Mouse (Mus musculus) neural tube, embryonic 15.5 days (tissue): Measurements from ENCODE around the gene Col24a1. TPM values are rescaled to one million over a fixed set of nuclear protein-coding genes. Genes with fewer than 3 reads are reported as not detected.

Experiments
- ATAC-seq: fragments of 200-750 bp; cut with Nextera tagmentation; 2 replicates; pipeline ENCODE4 v1.8.0; 2017; ENCODE audit warnings: mild to moderate bottlenecking, moderate TSS enrichment, moderate library complexity; ENCODE audit not compliant: low FRiP score
- H3K27ac ChIP-seq: fragments of 300-500 bp; sonication (generic); replicated peaks from 2 replicates; pipeline ENCODE4 v1.5.1; 2015; ENCODE audit warnings: mild to moderate bottlenecking, inconsistent platforms
- H3K27me3 ChIP-seq: fragments of 300-500 bp; sonication (generic); replicated peaks from 2 replicates; pipeline ENCODE4 v1.6.1; 2015; ENCODE audit warnings: inconsistent platforms
- H3K36me3 ChIP-seq: fragments of 300-500 bp; sonication (generic); 2 replicates; pipeline ENCODE4 v1.6.1; 2015; ENCODE audit warnings: inconsistent platforms
- H3K4me1 ChIP-seq: fragments of 300-500 bp; sonication (generic); 2 replicates; pipeline ENCODE4 v1.6.1; 2015; ENCODE audit warnings: inconsistent platforms
- H3K4me2 ChIP-seq: fragments of 300-500 bp; sonication (generic); 2 replicates; pipeline ENCODE4 v1.6.1; 2015; ENCODE audit warnings: inconsistent platforms, mild to moderate bottlenecking, moderate library complexity
- H3K4me3 ChIP-seq: fragments of 300-500 bp; sonication (generic); replicated peaks from 2 replicates; pipeline ENCODE4 v1.5.1; 2015; ENCODE audit warnings: mild to moderate bottlenecking, inconsistent platforms
- H3K9ac ChIP-seq: fragments of 300-500 bp; sonication (generic); replicated peaks from 2 replicates; pipeline ENCODE4 v1.6.1; 2015; ENCODE audit warnings: mild to moderate bottlenecking, inconsistent platforms
- H3K9me3 ChIP-seq: fragments of 300-500 bp; sonication (generic); replicated peaks from 2 replicates; pipeline ENCODE4 v1.6.1; 2016; ENCODE audit warnings: inconsistent platforms
- whole genome bisulfite sequencing: fragments of 180-500 bp; shearing (Covaris S2); methylation state at CpG from one replicate; pipeline ENCODE4 v1.1.7; 2015; ENCODE audit warnings: mixed read lengths; 5-methylcytosine and 5-hydroxymethylcytosine counted together
- polyA plus RNA-seq: library from polyadenylated mRNA; unstranded; fragments of >200 nt; fragmentation: Nextera tagmentation; extraction: Ambion mirVana; gene quantifications from 2 replicates; pipeline ENCODE4 v1.2.1, GENCODE M21; 2015

Col24a1 gene
- polyA plus RNA-seq, 1 experiment from 2014 or later: 1.5 TPM

DNA sequence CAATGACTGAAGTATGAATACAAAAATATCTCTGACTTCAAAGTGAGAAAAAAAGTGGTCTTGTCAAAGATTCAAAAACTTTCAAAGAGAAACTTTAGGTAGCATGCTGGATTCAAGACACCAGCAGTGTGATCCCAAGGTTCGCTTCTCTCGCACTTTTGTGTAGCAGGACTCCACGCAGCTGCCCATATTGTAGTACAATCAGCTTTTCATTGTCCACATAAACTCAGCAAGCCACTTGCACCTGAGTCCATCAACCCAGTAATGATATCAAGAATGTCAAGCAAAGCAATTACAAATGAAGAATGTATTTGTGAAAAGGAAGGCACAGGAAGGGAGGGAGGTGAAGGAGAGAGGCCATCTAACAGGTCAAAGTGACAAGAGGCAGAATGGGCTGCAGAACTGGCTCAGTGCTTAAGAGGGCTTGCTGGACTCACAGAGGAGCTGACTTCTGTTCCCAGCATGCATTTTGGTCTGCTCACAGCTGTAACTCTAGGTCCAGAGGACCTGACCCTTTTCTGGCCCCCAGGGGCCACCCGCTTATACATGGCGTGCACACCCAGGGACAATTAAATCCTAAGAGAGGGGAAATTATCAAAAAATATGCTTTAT is 7.8 kb downstream of the Col24a1 start:
- no peaks in the 10 kb centered on the region for H3K36me3 ChIP-seq
- no peak overlapping the region for H3K4me3 ChIP-seq
- ATAC-seq: no peak
- no peaks in the 10 kb centered on the region for H3K27me3 ChIP-seq
- H3K9me3 ChIP-seq: no peaks in the 10 kb centered on the region
- H3K4me1 ChIP-seq: no peaks in the 10 kb centered on the region
- H3K9ac ChIP-seq: no peak overlapping the region
- no peak overlapping the region for H3K4me2 ChIP-seq
- 76% methylated on average over 5 of the region's 5 CpGs for WGBS
- no peak overlapping the region for H3K27ac ChIP-seq

DNA sequence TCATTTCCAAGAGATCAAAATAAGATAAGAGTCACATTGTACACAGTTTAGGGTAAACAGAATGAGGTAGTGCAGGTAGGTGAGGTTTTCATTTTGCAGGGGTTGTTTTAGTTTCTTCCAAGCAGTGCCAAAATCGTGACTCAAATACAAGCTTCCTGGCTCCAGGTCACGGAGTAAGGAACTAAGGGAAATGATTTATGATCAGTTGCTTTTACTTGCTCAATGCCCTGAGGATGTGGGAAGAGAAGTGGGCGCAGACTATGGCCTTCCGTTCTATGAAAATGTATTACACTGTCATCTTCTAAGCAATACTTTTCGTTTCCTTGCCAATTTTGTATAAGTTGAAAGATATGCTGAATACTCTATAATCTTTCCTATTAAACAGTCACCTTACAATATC is 13.0 kb downstream of the Col24a1 start:
- H3K4me1 ChIP-seq: no peaks in the 10 kb centered on the region
- no peak overlapping the region for H3K4me3 ChIP-seq
- no peak for ATAC-seq
- H3K4me2 ChIP-seq: no peak overlapping the region
- no peaks in the 10 kb centered on the region for H3K27me3 ChIP-seq
- H3K36me3 ChIP-seq: no peaks in the 10 kb centered on the region
- no peak overlapping the region for H3K27ac ChIP-seq
- WGBS: 80% methylated on average over 5 of the region's 5 CpGs
- no peak overlapping the region for H3K9ac ChIP-seq
- no peaks in the 10 kb centered on the region for H3K9me3 ChIP-seq

DNA sequence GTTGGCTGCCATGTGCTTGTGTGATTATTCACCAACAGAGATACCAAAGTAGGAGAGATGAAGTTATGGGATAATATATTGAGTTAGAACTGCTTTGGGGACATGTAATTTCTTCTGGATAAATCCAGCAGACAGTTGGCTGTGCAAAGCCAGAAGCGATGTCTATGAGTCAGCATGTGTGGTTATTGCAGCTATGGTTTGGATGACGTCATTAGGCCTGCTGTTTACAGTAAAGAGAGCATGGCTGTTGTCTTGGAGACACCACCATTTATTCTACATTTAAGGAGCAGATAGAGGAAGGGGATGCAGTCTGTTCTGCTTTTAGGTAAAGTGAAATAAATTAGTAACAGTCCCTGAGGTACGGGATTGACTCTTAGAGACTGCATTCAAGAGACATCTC is 14.9 kb downstream of the Col24a1 start:
- Histone ChIP-seq H3K36me3 (no peaks in the 10 kb centered on the region), H3K4me2 (no peak overlapping the region), H3K9me3 (no peaks in the 10 kb centered on the region), H3K9ac (no peak overlapping the region), H3K27me3 (no peaks in the 10 kb centered on the region), H3K4me1 (no peaks in the 10 kb centered on the region), H3K27ac (no peak overlapping the region), H3K4me3 (no peak overlapping the region)
- WGBS: 85% methylated on average over 3 of the region's 3 CpGs
- no peak for ATAC-seq

DNA sequence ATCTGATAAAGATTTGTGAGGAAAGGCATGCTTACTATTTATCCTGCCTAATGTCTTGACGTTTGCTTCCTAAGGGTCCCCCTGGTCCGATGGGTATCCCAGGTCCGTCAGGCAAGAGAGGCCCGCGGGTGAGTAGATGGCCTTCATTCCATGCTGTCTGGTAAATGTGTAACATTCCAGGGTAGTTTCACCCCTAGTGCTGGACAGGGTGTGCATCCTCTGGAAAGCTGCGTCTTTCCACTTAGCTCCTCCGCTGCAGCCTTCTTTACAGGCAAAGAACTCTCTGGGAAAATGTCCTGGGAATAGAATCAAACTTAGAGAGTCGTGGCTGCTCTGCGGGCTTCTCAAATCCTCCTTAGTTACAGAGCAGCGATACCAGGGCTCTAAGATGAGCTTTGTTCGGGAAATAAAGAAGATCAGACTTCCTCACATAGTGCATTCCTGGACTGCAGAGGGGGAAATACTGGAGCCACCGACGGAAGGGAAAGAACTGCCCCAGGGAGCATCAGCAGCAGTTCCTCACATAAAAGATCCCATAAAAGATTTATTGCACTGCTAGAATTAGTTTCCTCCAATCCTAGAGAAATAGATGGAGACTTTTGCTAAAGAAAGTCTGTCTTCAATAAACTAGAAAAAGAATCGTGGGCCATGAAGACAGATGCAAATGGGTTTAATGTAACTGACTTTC is 28.5 kb downstream of the Col24a1 start:
- peak overlapping the region; percentile 13; the same call in 1 of the 2 replicates for H3K4me2 ChIP-seq
- no peaks in the 10 kb centered on the region for H3K9me3 ChIP-seq
- no peak overlapping the region for H3K4me3 ChIP-seq
- 50% methylated on average over 14 of the region's 14 CpGs for WGBS
- no peak overlapping the region for H3K27ac ChIP-seq
- H3K4me1 ChIP-seq: 0 out of 2 replicates have a peak, but pooled peaks cover 6% of the 10 kb centered on the region
- no peaks in the 10 kb centered on the region for H3K36me3 ChIP-seq
- H3K27me3 ChIP-seq: no peaks in the 10 kb centered on the region
- no peak overlapping the region for H3K9ac ChIP-seq
- no peak for ATAC-seq

DNA sequence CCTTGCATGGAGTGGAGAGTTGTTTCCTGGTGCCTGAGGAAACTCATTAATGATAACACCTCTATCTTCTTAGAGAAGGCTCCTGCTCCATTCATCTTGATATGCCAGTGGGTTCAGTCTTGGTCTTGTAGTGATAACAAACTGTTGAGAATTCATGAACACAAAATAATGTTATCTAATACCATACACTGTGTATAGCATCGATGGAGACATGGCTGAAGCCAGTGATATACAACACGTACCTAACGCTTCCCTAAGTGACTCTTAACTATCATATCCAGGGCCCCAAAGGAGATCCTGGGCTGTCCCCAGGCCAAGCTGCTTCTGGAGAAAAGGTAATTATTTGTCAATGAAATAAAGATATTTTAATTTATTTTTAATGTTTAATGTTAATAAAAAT is 33.1 kb downstream of the Col24a1 start:
- Histone ChIP-seq H3K36me3 (no peaks in the 10 kb centered on the region), H3K4me2 (no peak overlapping the region), H3K27me3 (no peaks in the 10 kb centered on the region), H3K27ac (no peak overlapping the region), H3K9ac (no peak overlapping the region), H3K4me3 (no peak overlapping the region), H3K4me1 (0 out of 2 replicates have a peak, but pooled peaks cover 4% of the 10 kb centered on the region), H3K9me3 (no peaks in the 10 kb centered on the region)
- ATAC-seq: no peak
- 86% methylated on average over 3 of the region's 3 CpGs for WGBS

DNA sequence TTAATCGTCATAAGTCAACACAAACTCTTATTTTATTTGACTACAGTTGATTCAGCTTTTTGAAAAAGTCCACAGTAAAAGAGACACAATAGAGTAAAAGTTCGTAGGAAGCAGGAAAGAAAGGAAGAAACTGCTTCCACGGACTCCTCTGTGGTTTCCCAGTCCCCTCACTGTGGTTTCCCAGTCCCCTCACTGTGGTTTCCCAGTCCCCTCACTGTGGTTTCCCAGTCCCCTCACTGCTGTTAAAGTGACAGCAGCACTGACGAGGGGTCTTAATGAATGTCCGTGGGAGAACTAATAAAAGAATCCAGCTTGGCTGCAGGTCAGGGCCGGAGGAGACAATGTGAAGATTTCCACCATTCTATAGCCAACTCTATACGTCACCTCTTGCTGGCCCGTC is 39.4 kb downstream of the Col24a1 start:
- WGBS: 63% methylated on average over 8 of the region's 8 CpGs
- Histone ChIP-seq H3K9me3 (no peaks in the 10 kb centered on the region), H3K9ac (no peak overlapping the region), H3K4me3 (no peak overlapping the region), H3K4me2 (no peak overlapping the region), H3K27ac (no peak overlapping the region), H3K27me3 (no peaks in the 10 kb centered on the region), H3K4me1 (no peaks in the 10 kb centered on the region), H3K36me3 (no peaks in the 10 kb centered on the region)
- ATAC-seq: no peak

DNA sequence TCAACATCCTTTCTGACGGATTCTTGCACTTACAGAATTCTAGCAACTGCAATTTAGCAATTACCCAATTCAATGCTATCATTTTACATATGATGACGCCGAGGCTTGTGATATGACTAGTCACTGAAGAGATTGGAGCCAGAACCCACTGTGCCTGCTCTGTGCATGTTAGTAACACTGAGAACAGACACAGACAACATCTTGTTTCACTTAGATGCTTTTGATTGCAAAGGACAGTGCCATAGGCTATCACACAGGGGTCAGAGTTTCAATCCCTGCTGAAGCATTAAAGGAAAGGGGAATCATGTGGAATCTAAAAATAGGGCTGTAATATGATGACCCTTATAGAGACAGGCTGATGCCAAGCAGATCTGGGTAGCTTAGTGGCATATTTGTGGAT is 41.8 kb downstream of the Col24a1 start:
- Histone ChIP-seq H3K4me1 (no peaks in the 10 kb centered on the region), H3K36me3 (no peaks in the 10 kb centered on the region), H3K9me3 (no peaks in the 10 kb centered on the region), H3K4me3 (no peak overlapping the region), H3K4me2 (no peak overlapping the region), H3K27ac (no peak overlapping the region), H3K9ac (no peak overlapping the region), H3K27me3 (no peaks in the 10 kb centered on the region)
- ATAC-seq: no peak
- 91% methylated on average over 3 of the region's 3 CpGs for WGBS

DNA sequence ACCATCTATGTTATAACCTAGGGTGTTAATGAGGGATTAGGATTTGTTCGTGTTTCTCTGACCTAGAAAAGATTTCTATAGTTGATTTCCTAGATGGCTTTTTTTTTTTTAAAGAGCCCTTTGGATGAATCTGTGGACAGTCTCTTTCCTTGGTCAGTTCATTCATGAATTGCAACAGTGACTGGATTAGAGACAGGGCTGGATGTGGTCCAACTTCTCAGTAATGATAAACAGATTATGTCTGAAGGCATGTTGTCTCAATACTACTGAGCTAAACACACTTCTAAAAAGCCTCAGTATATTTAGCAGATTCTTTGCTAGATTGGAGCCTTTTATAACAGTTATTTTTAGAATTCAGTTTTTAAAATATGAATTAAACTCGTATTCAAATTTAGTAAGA is 44.9 kb downstream of the Col24a1 start:
- no peaks in the 10 kb centered on the region for H3K27me3 ChIP-seq
- H3K36me3 ChIP-seq: no peaks in the 10 kb centered on the region
- no peak for ATAC-seq
- H3K4me1 ChIP-seq: no peaks in the 10 kb centered on the region
- H3K27ac ChIP-seq: no peak overlapping the region
- no peak overlapping the region for H3K9ac ChIP-seq
- no peak overlapping the region for H3K4me3 ChIP-seq
- no peaks in the 10 kb centered on the region for H3K9me3 ChIP-seq
- WGBS: 86% methylated on average over 2 of the region's 2 CpGs
- no peak overlapping the region for H3K4me2 ChIP-seq

DNA sequence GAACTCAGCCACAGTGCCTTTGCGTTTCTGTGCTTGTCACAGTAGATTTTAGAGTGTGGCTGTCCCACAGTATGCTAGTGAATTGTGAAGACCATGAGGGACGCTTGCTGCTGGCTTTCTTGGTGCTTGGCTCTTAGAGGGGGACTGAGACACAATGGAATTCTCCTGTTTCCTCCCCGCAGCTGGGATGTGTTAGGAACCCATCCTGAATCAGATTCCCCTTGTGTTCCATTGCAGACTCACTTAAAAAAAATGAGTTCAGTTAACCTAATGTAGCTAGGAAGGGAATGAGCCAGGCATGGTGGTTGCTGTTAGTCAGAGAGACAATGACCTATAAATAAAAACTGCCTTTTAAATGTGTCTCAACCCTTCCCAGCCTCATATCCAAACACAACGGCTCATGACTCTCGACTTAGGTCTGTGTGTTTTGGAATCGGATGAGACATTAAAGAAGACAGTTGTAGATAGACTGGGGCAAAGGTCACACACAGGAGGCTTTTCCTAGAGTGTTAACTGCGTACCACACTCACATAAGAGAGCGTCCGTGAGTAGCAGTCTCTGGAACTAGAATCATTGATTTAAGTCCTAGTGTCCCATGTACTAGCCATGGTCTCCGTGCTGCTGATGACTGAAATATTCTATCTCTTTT is 47.7 kb downstream of the Col24a1 start:
- Histone ChIP-seq H3K27ac (no peak overlapping the region), H3K9me3 (no peaks in the 10 kb centered on the region), H3K36me3 (no peaks in the 10 kb centered on the region), H3K9ac (no peak overlapping the region), H3K27me3 (no peaks in the 10 kb centered on the region), H3K4me1 (no peaks in the 10 kb centered on the region), H3K4me3 (no peak overlapping the region), H3K4me2 (no peak overlapping the region)
- WGBS: 87% methylated on average over 10 of the region's 10 CpGs
- ATAC-seq: no peak

DNA sequence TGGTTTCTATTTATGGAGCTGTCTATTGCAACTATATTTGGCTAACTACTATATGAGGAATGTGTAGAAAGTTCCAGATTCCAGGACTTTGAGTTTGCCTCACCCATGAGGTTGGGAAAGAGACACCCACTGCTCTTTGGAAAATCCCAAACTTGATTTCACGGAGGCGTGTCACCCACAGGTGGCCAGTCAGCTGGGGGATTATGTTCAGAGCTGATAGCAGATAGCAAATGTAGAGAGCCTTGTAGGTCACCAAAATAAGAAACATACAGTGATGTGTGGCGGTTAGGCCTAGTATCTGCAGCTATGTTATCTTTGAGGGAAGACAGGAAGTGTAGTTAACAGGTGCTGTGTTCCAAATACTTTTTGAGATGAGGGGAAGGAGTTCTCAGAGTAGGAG is 56.4 kb downstream of the Col24a1 start:
- ATAC-seq: no peak
- Histone ChIP-seq H3K27ac (no peak overlapping the region), H3K27me3 (no peaks in the 10 kb centered on the region), H3K4me3 (no peak overlapping the region), H3K9me3 (no peaks in the 10 kb centered on the region), H3K9ac (no peak overlapping the region), H3K4me2 (no peak overlapping the region), H3K4me1 (no peaks in the 10 kb centered on the region), H3K36me3 (no peaks in the 10 kb centered on the region)
- 91% methylated on average over 3 of the region's 3 CpGs for WGBS

DNA sequence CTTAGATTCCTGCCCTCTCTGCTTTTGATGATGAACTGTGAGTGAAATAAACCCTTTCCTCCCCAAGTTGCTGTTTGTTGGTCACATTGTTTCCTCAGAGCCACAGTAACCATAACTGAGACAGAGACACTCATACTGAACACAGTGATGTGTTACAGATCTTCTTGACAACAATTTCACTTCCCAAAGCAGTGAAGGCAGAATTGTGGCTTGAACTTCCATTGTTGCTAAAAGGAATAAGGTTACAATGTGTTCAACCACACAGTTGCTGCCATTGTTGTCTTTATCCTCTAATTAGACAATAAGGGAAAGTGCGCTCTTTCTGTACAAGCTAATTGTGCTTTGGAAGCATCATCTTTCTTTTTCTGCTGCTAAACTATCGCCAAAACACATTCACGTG is 61.7 kb downstream of the Col24a1 start:
- Histone ChIP-seq H3K4me3 (no peak overlapping the region), H3K9me3 (no peaks in the 10 kb centered on the region), H3K9ac (no peak overlapping the region), H3K27ac (no peak overlapping the region), H3K36me3 (no peaks in the 10 kb centered on the region), H3K27me3 (no peaks in the 10 kb centered on the region), H3K4me1 (no peaks in the 10 kb centered on the region), H3K4me2 (no peak overlapping the region)
- 81% methylated on average over 3 of the region's 3 CpGs for WGBS
- ATAC-seq: no peak

DNA sequence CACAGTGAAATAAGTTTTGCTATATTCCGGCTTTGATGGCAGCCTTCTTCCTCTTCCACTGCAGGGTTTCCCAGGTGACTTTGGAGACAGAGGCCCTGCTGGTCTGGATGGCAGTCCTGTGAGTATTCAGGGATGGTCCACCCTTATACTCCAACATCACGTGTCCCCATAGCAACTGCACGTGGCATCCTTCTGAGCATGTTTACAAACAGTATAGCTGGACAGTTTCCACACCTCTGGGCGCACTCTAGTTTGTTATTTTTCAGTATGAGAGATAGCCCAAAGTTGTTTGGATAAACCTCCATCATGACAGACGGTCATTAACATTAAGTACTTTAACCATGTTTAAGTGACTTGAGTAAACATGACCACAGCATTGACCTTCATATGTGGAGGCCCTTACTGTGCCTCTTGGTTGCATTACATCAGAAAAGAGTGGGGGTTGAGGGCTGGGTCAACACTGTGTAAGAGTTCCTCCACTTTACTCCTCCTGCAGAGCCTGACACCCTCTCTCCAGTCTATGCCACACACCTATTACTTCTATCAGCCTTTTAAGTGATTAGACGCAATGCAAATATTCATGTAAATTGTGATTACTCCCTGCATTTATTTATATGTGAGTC is 64.7 kb downstream of the Col24a1 start:
- H3K27ac ChIP-seq: no peak overlapping the region
- no peaks in the 10 kb centered on the region for H3K4me1 ChIP-seq
- H3K4me3 ChIP-seq: no peak overlapping the region
- no peaks in the 10 kb centered on the region for H3K36me3 ChIP-seq
- WGBS: 94% methylated on average over 6 of the region's 6 CpGs
- no peaks in the 10 kb centered on the region for H3K9me3 ChIP-seq
- H3K27me3 ChIP-seq: no peaks in the 10 kb centered on the region
- no peak overlapping the region for H3K4me2 ChIP-seq
- no peak for ATAC-seq
- H3K9ac ChIP-seq: no peak overlapping the region
